Mouse (Mus musculus): ENCODE measurements around the gene Pak1. TPM values are rescaled to one million over a fixed set of nuclear protein-coding genes. Genes with fewer than 3 reads are reported as not detected.

The Pak1 gene
- polyA plus RNA-seq, 1 experiment from 2014 or later: 5.5 TPM

DNA sequence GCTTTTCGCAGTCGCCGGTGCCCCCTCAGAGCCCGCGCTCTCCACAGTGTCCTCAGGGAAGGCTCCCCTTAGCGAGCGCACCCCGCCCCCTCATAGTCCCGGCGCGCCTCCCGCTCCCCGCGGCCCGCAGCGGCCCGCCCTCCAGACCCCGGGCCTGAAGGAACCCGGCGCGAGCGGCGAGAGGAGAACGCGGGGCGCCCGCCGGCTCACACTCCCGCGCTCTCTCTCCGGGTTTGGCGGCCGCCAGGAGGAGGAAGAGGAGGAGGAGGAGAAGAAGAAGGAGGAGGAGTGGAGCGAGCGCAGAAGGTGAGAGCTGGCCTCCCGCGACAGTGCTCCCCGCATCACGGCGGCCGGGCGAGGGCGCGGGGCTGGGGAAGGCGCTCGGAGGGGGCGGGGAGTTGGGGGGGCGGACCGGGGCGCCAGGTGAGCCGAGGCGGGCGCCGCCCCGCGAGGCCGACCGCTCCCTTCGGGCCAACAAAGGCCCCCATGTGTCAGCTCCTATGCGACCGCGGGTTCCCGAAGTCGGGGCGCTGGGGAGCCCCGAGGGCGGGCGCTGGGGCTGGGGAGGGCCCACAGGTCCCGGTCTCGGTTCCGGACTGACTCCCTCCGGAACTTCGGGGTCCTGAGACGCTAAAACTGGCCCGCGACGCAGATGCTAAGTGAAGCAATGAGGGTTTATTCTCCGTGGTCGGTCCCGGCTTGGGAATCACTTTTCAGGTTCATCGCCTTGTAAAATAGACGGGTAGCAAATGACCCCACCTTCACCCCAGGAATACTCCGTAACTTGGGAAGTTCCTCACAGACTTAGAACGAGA is 535 bp downstream of the Pak1 start:
- H3K27ac ChIP-seq (ENCODE audit: low read depth, low read length): no peak overlapping the region
- no peaks in the 10 kb centered on the region for H3K4me1 ChIP-seq (ENCODE audit: control insufficient read depth, insufficient read depth, low read length)
- H3K4me2 ChIP-seq: peak overlapping the region; percentile 99
- ATAC-seq (replicated peaks; ENCODE audit: insufficient number of reproducible peaks, low FRiP score, low TSS enrichment): peak; percentile 74
- peak overlapping the region; percentile 83 for H3K4me3 ChIP-seq (ENCODE audit: low read depth, low read length)
- H3K27me3 ChIP-seq (ENCODE audit: control insufficient read depth, insufficient read depth, low read length): peaks cover 33% of the 10 kb centered on the region
- H3K9me3 ChIP-seq (replicated peaks; ENCODE audit: control insufficient read depth, low read length): no peaks in the 10 kb centered on the region
- WGBS (ENCODE audit: insufficient replicate concordance): under 1% methylated on average over 62 of the region's 84 CpGs
- H3K36me3 ChIP-seq (ENCODE audit: control insufficient read depth, insufficient read depth, low read length): no peaks in the 10 kb centered on the region
- H3K9ac ChIP-seq (ENCODE audit: low read depth, low read length): peak overlapping the region; percentile 77

DNA sequence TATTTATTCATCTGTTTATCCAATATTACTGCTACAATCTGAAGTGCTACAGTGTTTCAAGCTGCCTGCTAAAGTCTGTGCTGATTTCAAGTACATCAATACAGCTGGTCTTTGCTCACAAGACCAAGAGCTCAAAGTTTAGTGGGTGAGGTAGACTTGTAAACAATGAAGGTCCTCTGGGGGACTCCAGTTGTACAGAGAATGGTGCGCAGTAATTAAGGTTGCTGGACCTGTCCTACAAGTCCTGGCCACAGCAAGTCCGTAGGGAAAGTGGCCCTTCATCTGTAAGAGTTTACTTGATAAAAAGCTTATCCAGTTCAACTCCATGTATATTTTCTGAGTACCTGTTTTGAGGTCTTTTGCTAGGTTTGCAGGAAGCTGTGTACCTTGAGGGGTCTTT is 1.9 kb downstream of the Pak1 start:
- H3K4me3 ChIP-seq (ENCODE audit: low read depth, low read length): no peak overlapping the region
- H3K9ac ChIP-seq (ENCODE audit: low read depth, low read length): no peak overlapping the region
- H3K36me3 ChIP-seq (ENCODE audit: control insufficient read depth, insufficient read depth, low read length): no peaks in the 10 kb centered on the region
- no peak overlapping the region for H3K27ac ChIP-seq (ENCODE audit: low read depth, low read length)
- no peaks in the 10 kb centered on the region for H3K4me1 ChIP-seq (ENCODE audit: control insufficient read depth, insufficient read depth, low read length)
- H3K4me2 ChIP-seq: no peak overlapping the region
- no peaks in the 10 kb centered on the region for H3K9me3 ChIP-seq (replicated peaks; ENCODE audit: control insufficient read depth, low read length)
- no peak for ATAC-seq (replicated peaks; ENCODE audit: insufficient number of reproducible peaks, low FRiP score, low TSS enrichment)
- peaks cover 33% of the 10 kb centered on the region for H3K27me3 ChIP-seq (ENCODE audit: control insufficient read depth, insufficient read depth, low read length)
- WGBS (ENCODE audit: insufficient replicate concordance): 53% methylated on average over 2 of the region's 2 CpGs

DNA sequence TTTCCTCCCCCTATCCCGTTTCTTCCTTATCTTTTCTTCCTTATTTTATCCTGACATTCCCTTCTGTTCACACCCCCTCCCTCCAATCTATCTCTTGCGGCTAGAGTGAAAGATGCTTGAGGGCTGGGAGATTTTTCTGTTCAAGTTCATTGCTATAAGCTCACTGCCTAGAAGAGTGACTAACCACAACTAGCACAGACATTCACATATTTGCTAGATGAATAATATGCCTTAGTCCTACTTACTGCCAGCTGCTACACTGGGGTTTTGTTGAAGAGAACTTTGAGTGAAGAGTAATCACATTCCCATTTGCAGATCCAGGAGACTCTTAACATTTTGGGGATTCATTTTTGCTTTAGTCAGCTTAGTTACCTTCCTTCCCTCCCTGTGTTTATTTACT is 4.0 kb downstream of the Pak1 start:
- Histone ChIP-seq H3K9me3 (replicated peaks; ENCODE audit: control insufficient read depth, low read length) (no peaks in the 10 kb centered on the region), H3K4me3 (ENCODE audit: low read depth, low read length) (no peak overlapping the region), H3K27me3 (ENCODE audit: control insufficient read depth, insufficient read depth, low read length) (peaks cover 28% of the 10 kb centered on the region), H3K9ac (ENCODE audit: low read depth, low read length) (no peak overlapping the region), H3K4me2 (no peak overlapping the region), H3K27ac (ENCODE audit: low read depth, low read length) (no peak overlapping the region), H3K36me3 (ENCODE audit: control insufficient read depth, insufficient read depth, low read length) (no peaks in the 10 kb centered on the region), H3K4me1 (ENCODE audit: control insufficient read depth, insufficient read depth, low read length) (no peaks in the 10 kb centered on the region)
- WGBS (ENCODE audit: insufficient replicate concordance): 14% methylated on average over 2 of the region's 2 CpGs
- no peak for ATAC-seq (replicated peaks; ENCODE audit: insufficient number of reproducible peaks, low FRiP score, low TSS enrichment)

DNA sequence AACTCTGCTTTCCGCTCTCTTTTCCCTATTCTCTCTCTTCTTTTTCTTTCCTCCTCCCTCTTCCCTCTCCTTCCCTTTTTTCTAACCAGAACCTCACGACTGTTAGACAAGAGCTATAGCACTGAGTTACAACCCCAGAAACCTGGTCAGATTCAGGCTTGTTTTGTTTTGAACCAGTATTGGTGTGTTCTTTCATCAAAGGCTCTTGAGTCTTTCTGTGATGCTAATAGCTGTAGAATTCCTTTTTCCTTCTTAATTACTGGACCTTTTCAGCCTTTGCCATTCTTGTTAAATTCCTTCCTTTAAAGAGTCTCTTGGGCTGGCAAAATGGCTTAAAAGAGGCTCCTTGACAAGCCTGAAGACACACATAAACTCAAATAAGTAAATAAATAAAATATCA is 14.8 kb downstream of the Pak1 start:
- Histone ChIP-seq H3K9me3 (replicated peaks; ENCODE audit: control insufficient read depth, low read length) (no peaks in the 10 kb centered on the region), H3K36me3 (ENCODE audit: control insufficient read depth, insufficient read depth, low read length) (no peaks in the 10 kb centered on the region), H3K27me3 (ENCODE audit: control insufficient read depth, insufficient read depth, low read length) (no peaks in the 10 kb centered on the region), H3K9ac (ENCODE audit: low read depth, low read length) (no peak overlapping the region), H3K4me1 (ENCODE audit: control insufficient read depth, insufficient read depth, low read length) (no peaks in the 10 kb centered on the region), H3K27ac (ENCODE audit: low read depth, low read length) (no peak overlapping the region), H3K4me2 (no peak overlapping the region), H3K4me3 (ENCODE audit: low read depth, low read length) (no peak overlapping the region)
- 73% methylated on average over 2 of the region's 2 CpGs for WGBS (ENCODE audit: insufficient replicate concordance)
- no peak for ATAC-seq (replicated peaks; ENCODE audit: insufficient number of reproducible peaks, low FRiP score, low TSS enrichment)

DNA sequence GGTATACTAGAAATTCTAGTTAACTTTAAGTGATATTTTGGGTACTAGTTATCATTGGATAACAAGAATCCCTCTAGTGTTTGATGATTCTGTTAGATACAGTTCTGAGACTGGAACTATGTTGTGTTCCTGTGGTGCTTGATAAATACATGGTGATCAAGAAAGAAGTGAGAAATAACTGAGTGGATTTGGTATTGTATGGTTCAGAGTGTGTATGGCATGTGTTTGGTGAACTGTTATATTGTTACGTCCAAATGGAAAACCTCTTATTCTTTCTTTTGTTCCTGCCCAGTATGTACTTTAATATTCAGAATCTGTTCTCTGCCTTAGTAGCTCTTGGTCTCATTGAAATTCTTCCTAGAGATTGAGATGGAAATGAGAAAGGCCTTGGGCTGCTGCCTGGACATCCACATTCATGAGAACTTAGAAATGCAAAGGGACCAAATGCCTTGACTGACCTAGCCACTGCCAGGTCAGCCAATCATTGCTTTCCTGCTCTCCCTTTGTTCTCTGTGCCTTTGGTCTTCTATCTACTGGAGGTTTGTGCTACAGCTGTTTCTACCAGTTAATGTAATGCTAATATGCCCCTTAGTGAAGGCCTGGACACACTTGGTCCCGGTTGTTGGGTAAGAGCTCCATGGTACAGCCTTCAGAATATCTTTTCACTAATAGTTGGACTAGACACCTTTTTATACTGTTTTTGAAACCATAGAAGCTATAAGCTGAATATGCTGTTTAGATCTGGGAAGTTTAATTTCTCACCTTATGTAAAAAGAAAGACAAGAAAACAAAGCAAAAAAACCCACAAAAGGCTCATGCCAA is 16.1 kb downstream of the Pak1 start:
- no peak overlapping the region for H3K4me3 ChIP-seq (ENCODE audit: low read depth, low read length)
- WGBS (ENCODE audit: insufficient replicate concordance): 69% methylated on average over 2 of the region's 2 CpGs
- no peaks in the 10 kb centered on the region for H3K9me3 ChIP-seq (replicated peaks; ENCODE audit: control insufficient read depth, low read length)
- H3K36me3 ChIP-seq (ENCODE audit: control insufficient read depth, insufficient read depth, low read length): no peaks in the 10 kb centered on the region
- no peak for ATAC-seq (replicated peaks; ENCODE audit: insufficient number of reproducible peaks, low FRiP score, low TSS enrichment)
- H3K4me1 ChIP-seq (ENCODE audit: control insufficient read depth, insufficient read depth, low read length): no peaks in the 10 kb centered on the region
- no peak overlapping the region for H3K27ac ChIP-seq (ENCODE audit: low read depth, low read length)
- no peak overlapping the region for H3K9ac ChIP-seq (ENCODE audit: low read depth, low read length)
- H3K4me2 ChIP-seq: no peak overlapping the region
- H3K27me3 ChIP-seq (ENCODE audit: control insufficient read depth, insufficient read depth, low read length): no peaks in the 10 kb centered on the region

DNA sequence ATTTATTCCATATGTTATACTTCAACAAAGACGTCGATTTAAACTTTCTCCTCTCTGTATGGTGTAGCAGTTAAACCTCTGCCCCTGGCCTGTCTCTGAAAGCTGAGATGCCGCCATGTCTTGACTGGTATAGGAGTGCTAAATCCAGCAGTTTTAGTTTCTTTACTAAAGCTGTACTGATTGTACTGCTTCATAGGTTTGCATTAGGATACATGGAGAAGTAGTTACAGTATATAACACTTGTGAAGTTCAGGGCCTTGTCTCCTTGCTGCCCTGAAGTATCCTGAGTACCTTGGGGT is 16.7 kb downstream of the Pak1 start:
- 72% methylated on average over 3 of the region's 3 CpGs for WGBS (ENCODE audit: insufficient replicate concordance)

DNA sequence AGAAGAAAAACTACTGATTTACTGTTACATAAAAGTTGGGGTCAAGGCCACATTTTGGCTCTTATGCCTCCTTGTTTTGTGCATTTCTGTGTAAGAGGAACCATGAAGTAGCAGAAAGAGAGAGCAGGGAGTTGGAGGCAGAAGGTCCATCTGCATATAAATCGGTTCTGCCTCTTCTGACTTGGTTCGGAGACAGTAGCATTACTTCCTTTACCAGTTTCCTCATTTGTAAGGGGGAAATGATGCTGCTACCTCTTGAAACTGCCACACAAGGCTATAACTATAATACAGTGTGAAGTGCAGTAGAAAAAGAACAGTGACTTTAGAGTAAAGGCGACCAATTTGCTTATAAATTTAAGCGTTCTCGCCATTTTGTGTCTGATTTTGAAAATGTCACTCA is 21.0 kb downstream of the Pak1 start:
- Histone ChIP-seq H3K4me2 (no peak overlapping the region), H3K9me3 (replicated peaks; ENCODE audit: control insufficient read depth, low read length) (no peaks in the 10 kb centered on the region), H3K4me3 (ENCODE audit: low read depth, low read length) (no peak overlapping the region), H3K27me3 (ENCODE audit: control insufficient read depth, insufficient read depth, low read length) (no peaks in the 10 kb centered on the region), H3K27ac (ENCODE audit: low read depth, low read length) (no peak overlapping the region), H3K36me3 (ENCODE audit: control insufficient read depth, insufficient read depth, low read length) (no peaks in the 10 kb centered on the region), H3K4me1 (ENCODE audit: control insufficient read depth, insufficient read depth, low read length) (no peaks in the 10 kb centered on the region), H3K9ac (ENCODE audit: low read depth, low read length) (no peak overlapping the region)
- ATAC-seq (replicated peaks; ENCODE audit: insufficient number of reproducible peaks, low FRiP score, low TSS enrichment): no peak
- 72% methylated on average over 5 of the region's 5 CpGs for WGBS (ENCODE audit: insufficient replicate concordance)

More for the DNA sequence above, 16.7 kb downstream of the Pak1 start:
- ATAC-seq (replicated peaks; ENCODE audit: insufficient number of reproducible peaks, low FRiP score, low TSS enrichment): no peak
- Histone ChIP-seq H3K27ac (ENCODE audit: low read depth, low read length) (no peak overlapping the region), H3K36me3 (ENCODE audit: control insufficient read depth, insufficient read depth, low read length) (no peaks in the 10 kb centered on the region), H3K4me3 (ENCODE audit: low read depth, low read length) (no peak overlapping the region), H3K9ac (ENCODE audit: low read depth, low read length) (no peak overlapping the region), H3K4me2 (no peak overlapping the region), H3K27me3 (ENCODE audit: control insufficient read depth, insufficient read depth, low read length) (no peaks in the 10 kb centered on the region), H3K9me3 (replicated peaks; ENCODE audit: control insufficient read depth, low read length) (no peaks in the 10 kb centered on the region), H3K4me1 (ENCODE audit: control insufficient read depth, insufficient read depth, low read length) (no peaks in the 10 kb centered on the region)

DNA sequence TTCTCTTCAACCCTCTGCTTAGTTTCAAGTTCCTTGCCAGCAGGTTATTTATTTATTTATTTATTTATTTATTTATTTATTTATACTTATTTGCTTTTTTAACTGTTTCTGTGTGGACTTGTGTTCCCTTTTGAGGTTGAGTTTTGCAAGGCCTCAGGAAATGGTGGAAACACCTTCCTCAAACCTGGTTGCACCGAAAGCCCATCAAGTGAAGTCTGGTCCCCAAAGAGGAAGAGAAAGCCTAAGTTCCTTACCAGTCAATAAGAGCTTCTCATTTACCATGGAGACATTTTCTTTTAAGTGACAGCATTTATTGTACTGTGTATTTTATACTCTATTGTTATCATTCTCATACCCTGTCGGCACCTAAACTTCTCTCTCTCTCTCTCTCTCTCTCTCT is 33.5 kb downstream of the Pak1 start:
- Histone ChIP-seq H3K9ac (ENCODE audit: low read depth, low read length) (no peak overlapping the region), H3K27me3 (ENCODE audit: control insufficient read depth, insufficient read depth, low read length) (no peaks in the 10 kb centered on the region), H3K4me3 (ENCODE audit: low read depth, low read length) (no peak overlapping the region), H3K36me3 (ENCODE audit: control insufficient read depth, insufficient read depth, low read length) (no peaks in the 10 kb centered on the region), H3K9me3 (replicated peaks; ENCODE audit: control insufficient read depth, low read length) (no peaks in the 10 kb centered on the region), H3K27ac (ENCODE audit: low read depth, low read length) (no peak overlapping the region), H3K4me1 (ENCODE audit: control insufficient read depth, insufficient read depth, low read length) (no peaks in the 10 kb centered on the region), H3K4me2 (no peak overlapping the region)
- WGBS (ENCODE audit: insufficient replicate concordance): 80% methylated on average over 2 of the region's 2 CpGs
- no peak for ATAC-seq (replicated peaks; ENCODE audit: insufficient number of reproducible peaks, low FRiP score, low TSS enrichment)
